Mouse (Mus musculus): ENCODE measurements around the gene Mcl1. TPM values are rescaled to one million over a fixed set of nuclear protein-coding genes. Genes with fewer than 3 reads are reported as not detected.

Mcl1 gene
- polyA plus RNA-seq, 1 experiment from 2014 or later = 74.0 TPM

- Histone ChIP-seq H3K4me1 (peaks cover 16% of the 10 kb centered on the region), H3K4me3 (replicated peaks) (no peak overlapping the region), H3K9me3 (no peaks in the 10 kb centered on the region), H3K27me3 (no peaks in the 10 kb centered on the region), H3K36me3 (replicated peaks) (peaks cover 96% of the 10 kb centered on the region), H3K4me2 (no peak overlapping the region), H3K27ac (no peak overlapping the region), H3K9ac (no peak overlapping the region)
- 80% methylated on average over 6 of the region's 6 CpGs for WGBS
- ATAC-seq (ENCODE audit: low FRiP score) = no peak
These were observed 27.3 kb upstream of the Mcl1 start for GRCm38 (mm10) chr3:95631304-95631703.

GRCm38 (mm10) chr3:95632648-95633588 lies 25.7 kb upstream of the Mcl1 start:
- no peak overlapping the region for H3K4me3 ChIP-seq (replicated peaks)
- H3K4me1 ChIP-seq = peaks cover under 1% of the 10 kb centered on the region; the same call in 1 of the 2 replicates
- no peak overlapping the region for H3K4me2 ChIP-seq
- 82% methylated on average over 12 of the region's 12 CpGs for WGBS
- peaks cover 96% of the 10 kb centered on the region for H3K36me3 ChIP-seq (replicated peaks)
- H3K27ac ChIP-seq = no peak overlapping the region
- H3K9ac ChIP-seq = no peak overlapping the region
- H3K9me3 ChIP-seq = no peaks in the 10 kb centered on the region
- H3K27me3 ChIP-seq = no peaks in the 10 kb centered on the region
- ATAC-seq (ENCODE audit: low FRiP score) = no peak

GRCm38 (mm10) chr3:95635636-95636035 lies 23.0 kb upstream of the Mcl1 start:
- H3K9ac ChIP-seq = no peak overlapping the region
- H3K27me3 ChIP-seq = no peaks in the 10 kb centered on the region
- no peaks in the 10 kb centered on the region for H3K9me3 ChIP-seq
- H3K4me3 ChIP-seq (replicated peaks) = no peak overlapping the region
- no peaks in the 10 kb centered on the region for H3K4me1 ChIP-seq
- no peak overlapping the region for H3K27ac ChIP-seq
- no peak overlapping the region for H3K4me2 ChIP-seq
- no peak for ATAC-seq (ENCODE audit: low FRiP score)
- 84% methylated on average over 4 of the region's 4 CpGs for WGBS
- H3K36me3 ChIP-seq (replicated peaks) = peaks cover 92% of the 10 kb centered on the region

- H3K4me2 ChIP-seq = no peak overlapping the region
- no peak overlapping the region for H3K9ac ChIP-seq
- H3K27ac ChIP-seq = no peak overlapping the region
- 90% methylated on average over 4 of the region's 4 CpGs for WGBS
- H3K4me3 ChIP-seq (replicated peaks) = no peak overlapping the region
- no peaks in the 10 kb centered on the region for H3K4me1 ChIP-seq
- H3K9me3 ChIP-seq = no peaks in the 10 kb centered on the region
- no peak for ATAC-seq (ENCODE audit: low FRiP score)
- no peaks in the 10 kb centered on the region for H3K27me3 ChIP-seq
- H3K36me3 ChIP-seq (replicated peaks) = peaks cover 88% of the 10 kb centered on the region
These were observed 22.5 kb upstream of the Mcl1 start for GRCm38 (mm10) chr3:95636072-95636471.

- Histone ChIP-seq H3K27me3 (no peaks in the 10 kb centered on the region), H3K9ac (no peak overlapping the region), H3K4me3 (replicated peaks) (no peak overlapping the region), H3K4me2 (no peak overlapping the region), H3K27ac (no peak overlapping the region), H3K9me3 (no peaks in the 10 kb centered on the region), H3K36me3 (replicated peaks) (peaks cover 59% of the 10 kb centered on the region), H3K4me1 (no peaks in the 10 kb centered on the region)
- no peak for ATAC-seq (ENCODE audit: low FRiP score)
- WGBS = 92% methylated on average over 1 of the region's 1 CpGs
These were observed 18.9 kb upstream of the Mcl1 start for GRCm38 (mm10) chr3:95639694-95640093.

GRCm38 (mm10) chr3:95643097-95643496 lies 15.5 kb upstream of the Mcl1 start:
- 95% methylated on average over 7 of the region's 7 CpGs for WGBS
- no peaks in the 10 kb centered on the region for H3K27me3 ChIP-seq
- H3K36me3 ChIP-seq (replicated peaks) = peaks cover 27% of the 10 kb centered on the region
- H3K9me3 ChIP-seq = no peaks in the 10 kb centered on the region
- H3K9ac ChIP-seq = no peak overlapping the region
- ATAC-seq (ENCODE audit: low FRiP score) = no peak
- H3K27ac ChIP-seq = no peak overlapping the region
- H3K4me1 ChIP-seq = no peaks in the 10 kb centered on the region
- H3K4me3 ChIP-seq (replicated peaks) = no peak overlapping the region
- H3K4me2 ChIP-seq = no peak overlapping the region

GRCm38 (mm10) chr3:95645313-95646235 lies 13.0 kb upstream of the Mcl1 start:
- WGBS = 66% methylated on average over 10 of the region's 10 CpGs
- Histone ChIP-seq H3K27me3 (no peaks in the 10 kb centered on the region), H3K27ac (no peak overlapping the region), H3K36me3 (replicated peaks) (peaks cover 5% of the 10 kb centered on the region; the same call in 1 of the 2 replicates), H3K4me3 (replicated peaks) (no peak overlapping the region), H3K4me2 (no peak overlapping the region), H3K9ac (no peak overlapping the region), H3K4me1 (no peaks in the 10 kb centered on the region), H3K9me3 (no peaks in the 10 kb centered on the region)
- no peak for ATAC-seq (ENCODE audit: low FRiP score)

GRCm38 (mm10) chr3:95648016-95648415 lies 10.6 kb upstream of the Mcl1 start:
- H3K27ac ChIP-seq = no peak overlapping the region
- no peak for ATAC-seq (ENCODE audit: low FRiP score)
- no peaks in the 10 kb centered on the region for H3K36me3 ChIP-seq (replicated peaks)
- H3K4me2 ChIP-seq = no peak overlapping the region
- no peak overlapping the region for H3K4me3 ChIP-seq (replicated peaks)
- H3K4me1 ChIP-seq = no peaks in the 10 kb centered on the region
- no peaks in the 10 kb centered on the region for H3K9me3 ChIP-seq
- H3K27me3 ChIP-seq = no peaks in the 10 kb centered on the region
- WGBS = 91% methylated on average over 5 of the region's 5 CpGs
- no peak overlapping the region for H3K9ac ChIP-seq

- Histone ChIP-seq H3K9me3 (no peaks in the 10 kb centered on the region), H3K9ac (no peak overlapping the region), H3K4me2 (no peak overlapping the region), H3K27ac (no peak overlapping the region), H3K4me1 (peaks cover 8% of the 10 kb centered on the region), H3K36me3 (replicated peaks) (no peaks in the 10 kb centered on the region), H3K27me3 (no peaks in the 10 kb centered on the region), H3K4me3 (replicated peaks) (no peak overlapping the region)
- no peak for ATAC-seq (ENCODE audit: low FRiP score)
- WGBS = 88% methylated on average over 6 of the region's 6 CpGs
These were observed 8.1 kb upstream of the Mcl1 start for GRCm38 (mm10) chr3:95650276-95651032.

- Histone ChIP-seq H3K27me3 (no peaks in the 10 kb centered on the region), H3K36me3 (replicated peaks) (no peaks in the 10 kb centered on the region), H3K4me1 (peaks cover 8% of the 10 kb centered on the region), H3K4me2 (no peak overlapping the region), H3K9ac (no peak overlapping the region), H3K4me3 (replicated peaks) (no peak overlapping the region), H3K27ac (no peak overlapping the region), H3K9me3 (no peaks in the 10 kb centered on the region)
- ATAC-seq (ENCODE audit: low FRiP score) = no peak
- WGBS = 90% methylated on average over 3 of the region's 3 CpGs
These were observed 7.6 kb upstream of the Mcl1 start for GRCm38 (mm10) chr3:95651033-95651373.

- no peaks in the 10 kb centered on the region for H3K36me3 ChIP-seq (replicated peaks)
- peaks cover 8% of the 10 kb centered on the region for H3K4me1 ChIP-seq
- H3K4me2 ChIP-seq = no peak overlapping the region
- H3K9ac ChIP-seq = no peak overlapping the region
- no peak overlapping the region for H3K27ac ChIP-seq
- H3K9me3 ChIP-seq = no peaks in the 10 kb centered on the region
- 89% methylated on average over 16 of the region's 16 CpGs for WGBS
- H3K27me3 ChIP-seq = no peaks in the 10 kb centered on the region
- H3K4me3 ChIP-seq (replicated peaks) = no peak overlapping the region
- ATAC-seq (ENCODE audit: low FRiP score) = no peak
These were observed 7.0 kb upstream of the Mcl1 start for GRCm38 (mm10) chr3:95651391-95652203.
